Mouse (Mus musculus) lung, postnatal 0 days (tissue): ENCODE measurements at regions not wholly inside any gene's neighbourhood (a gene's known extent, or its start where the extent isn't known, plus 50 kb on each side); places are given as distances from the start of the nearest gene placed in this dataset.

Experiments
- CTCF ChIP-seq: IDR thresholded peaks from 2 replicates; pipeline ENCODE4 v1.5.1; 2016; ENCODE audit warnings: antibody characterized with exemption, mild to moderate bottlenecking
- EP300 ChIP-seq: IDR thresholded peaks from 2 replicates; pipeline ENCODE4 v1.6.1; 2016; ENCODE audit warnings: antibody characterized with exemption, mild to moderate bottlenecking, control low read depth

DNA sequence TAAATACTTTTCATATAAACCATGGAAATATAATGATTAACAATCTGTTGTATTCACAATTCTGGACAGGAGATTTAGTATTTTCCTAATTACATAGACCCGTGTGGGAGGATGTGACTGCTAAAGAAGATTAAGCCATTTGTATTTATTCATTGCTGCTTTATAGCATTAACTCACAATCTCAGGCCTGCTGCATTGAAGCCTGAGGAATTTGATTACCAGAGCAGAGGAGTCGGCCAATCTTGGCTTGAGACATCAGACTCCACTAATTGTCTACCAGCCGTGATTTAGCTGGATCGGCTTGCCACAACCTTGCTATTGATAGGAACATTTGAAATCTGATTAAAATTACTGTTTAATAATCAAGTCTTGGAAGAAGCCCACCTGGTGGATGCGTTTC, 1007.5 kb downstream of the Adgrl2 start:
- no peak for TF ChIP-seq EP300
- TF ChIP-seq CTCF, result no peak
